Mouse (Mus musculus): ENCODE data around the gene Noto. TPM values are rescaled to one million over a fixed set of nuclear protein-coding genes. Genes with fewer than 3 reads are reported as not detected.
"Not testable (repeated sequence)": the region's sequence is repeated elsewhere in the genome, so short reads cannot be mapped to it uniquely, and the experiment has no call there.

Gene Noto
- polyA plus RNA-seq, 1 experiment = not detected

DNA sequence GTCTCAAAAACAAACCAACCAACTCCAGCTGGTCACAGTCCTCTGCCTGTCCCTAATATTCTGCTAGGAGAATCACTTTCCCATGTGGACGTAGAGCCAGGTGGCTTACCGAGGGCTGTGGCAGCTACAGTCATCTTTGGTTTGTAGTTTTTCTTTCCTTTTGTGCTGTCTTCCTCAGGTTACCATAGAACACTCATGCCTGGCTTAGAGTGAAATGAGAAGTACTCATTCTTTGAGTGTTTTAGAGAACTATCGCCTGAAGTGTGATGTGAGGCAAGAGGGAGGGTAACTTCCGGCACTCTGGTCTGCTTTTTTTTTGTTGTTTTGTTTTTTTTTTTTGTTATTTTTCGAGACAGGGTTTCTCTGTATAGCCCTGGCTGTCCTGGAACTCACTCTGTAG, 10.2 kb downstream of the Noto start:
- no peak for DNase-seq (ENCODE audit: low read depth)
- TF ChIP-seq CTCF (IDR thresholded peaks at IDR 0.05; ENCODE audit: borderline replicate concordance, extremely low read depth, insufficient read depth, insufficient read length) (no peak), POLR2A (IDR thresholded peaks at IDR 0.05; ENCODE audit: borderline replicate concordance, extremely low read depth, insufficient read depth, insufficient read length, poor library complexity, severe bottlenecking) (no peak)

DNA sequence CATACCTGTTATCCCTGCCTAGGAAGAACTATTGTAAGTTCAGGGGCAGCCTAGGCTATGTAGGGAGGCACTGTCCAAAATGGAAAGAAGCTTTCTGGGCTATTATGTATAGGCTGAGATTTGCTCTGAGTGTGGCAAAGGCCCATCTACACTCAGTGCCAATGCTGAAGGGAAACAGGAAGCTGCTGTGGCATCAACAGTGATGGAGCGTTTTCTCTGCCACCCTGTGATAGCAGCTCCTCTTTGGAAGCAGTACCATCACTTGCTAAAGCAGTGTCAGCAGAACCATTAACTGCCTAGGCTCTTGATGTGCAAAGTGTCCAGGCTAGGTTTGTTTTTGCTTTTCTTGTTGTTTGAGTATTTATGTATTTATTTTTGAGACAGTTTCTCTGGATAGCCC, 12.5 kb downstream of the Noto start:
- no peak for DNase-seq (ENCODE audit: low read depth)
- TF ChIP-seq CTCF (IDR thresholded peaks at IDR 0.05; ENCODE audit: borderline replicate concordance, extremely low read depth, insufficient read depth, insufficient read length) (no peak), POLR2A (IDR thresholded peaks at IDR 0.05; ENCODE audit: borderline replicate concordance, extremely low read depth, insufficient read depth, insufficient read length, poor library complexity, severe bottlenecking) (no peak)

DNA sequence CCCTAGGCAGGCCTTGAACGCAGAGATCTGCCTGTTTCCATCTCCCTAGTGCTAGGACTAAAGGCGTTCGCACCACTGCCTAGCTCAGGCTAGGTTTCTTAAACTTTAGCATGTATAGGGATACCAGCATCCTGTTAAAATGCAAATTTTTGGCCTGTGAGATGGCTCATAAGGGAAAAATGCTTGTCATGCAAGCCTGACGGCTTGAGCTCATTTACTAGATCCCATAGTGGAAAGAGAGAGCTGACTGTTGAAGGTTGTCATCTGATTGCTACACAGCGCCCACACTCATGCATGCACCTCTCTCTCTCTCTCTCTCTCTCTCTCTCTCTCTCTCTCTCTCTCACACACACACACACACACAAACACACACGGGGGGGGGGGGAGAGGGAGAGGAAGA, 12.9 kb downstream of the Noto start:
- TF ChIP-seq POLR2A (IDR thresholded peaks at IDR 0.05; ENCODE audit: borderline replicate concordance, extremely low read depth, insufficient read depth, insufficient read length, poor library complexity, severe bottlenecking) (no peak), CTCF (IDR thresholded peaks at IDR 0.05; ENCODE audit: borderline replicate concordance, extremely low read depth, insufficient read depth, insufficient read length) (no peak)
- DNase-seq (ENCODE audit: low read depth) = no peak

DNA sequence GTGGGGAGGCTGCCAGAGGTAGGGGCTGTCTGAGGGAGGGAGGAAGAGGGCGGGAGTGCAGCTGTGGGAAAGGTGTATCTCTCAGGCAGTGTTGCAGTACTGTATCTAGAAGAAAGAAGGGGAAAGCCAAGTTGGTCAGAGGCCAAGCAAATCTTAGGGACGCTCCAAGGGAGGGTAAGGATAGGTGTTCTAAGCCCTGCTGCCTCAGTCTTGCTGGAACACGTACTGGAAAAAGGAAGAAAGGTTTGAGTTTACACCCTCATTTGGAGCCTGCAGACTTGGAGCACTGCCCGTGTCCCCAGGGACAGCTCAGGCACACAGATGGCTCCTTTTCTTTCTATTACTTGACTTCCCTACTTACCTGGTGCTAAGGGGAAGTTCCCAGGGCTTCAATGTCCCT, 17.5 kb downstream of the Noto start:
- TF ChIP-seq CTCF (IDR thresholded peaks at IDR 0.05; ENCODE audit: borderline replicate concordance, extremely low read depth, insufficient read depth, insufficient read length) = no peak
- TF ChIP-seq POLR2A (IDR thresholded peaks at IDR 0.05; ENCODE audit: borderline replicate concordance, extremely low read depth, insufficient read depth, insufficient read length, poor library complexity, severe bottlenecking) = no peak
- DNase-seq (ENCODE audit: low read depth) = no peak

DNA sequence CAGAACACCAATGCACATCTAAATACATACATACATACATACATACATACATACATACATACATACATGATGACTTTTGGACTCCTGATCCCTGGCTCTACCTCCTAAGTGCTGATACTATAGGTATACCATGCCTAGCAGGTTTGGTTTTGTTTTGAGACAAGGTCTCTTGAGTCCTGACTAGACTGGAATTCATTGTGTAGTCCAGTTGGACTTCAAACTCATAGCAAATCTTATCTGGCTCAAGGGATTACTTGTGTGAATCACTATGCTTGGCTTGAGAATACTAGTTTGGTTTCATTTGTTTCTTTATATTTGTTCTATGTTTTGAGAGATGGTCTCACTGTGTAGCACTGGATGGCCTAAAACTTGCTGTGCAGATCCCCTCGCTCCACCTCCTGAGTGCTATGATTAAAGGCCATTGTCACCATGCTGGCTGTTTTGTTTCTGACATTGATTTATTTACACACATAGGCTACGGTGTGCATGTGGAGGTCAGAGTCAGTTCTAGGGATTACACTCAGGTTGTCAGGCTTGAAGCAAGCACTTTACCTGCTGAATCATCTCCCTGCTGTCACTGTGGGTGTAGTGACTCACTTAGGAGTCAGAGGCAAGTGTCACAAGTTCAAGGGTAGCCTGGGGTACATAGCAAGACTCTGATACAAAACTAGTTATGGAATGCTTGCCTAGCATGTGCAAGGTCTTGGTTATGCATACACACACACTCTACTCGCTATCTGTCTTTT, 20.0 kb downstream of the Noto start:
- no peak for DNase-seq (ENCODE audit: low read depth)
- no peak for TF ChIP-seq POLR2A (IDR thresholded peaks at IDR 0.05; ENCODE audit: borderline replicate concordance, extremely low read depth, insufficient read depth, insufficient read length, poor library complexity, severe bottlenecking)
- no peak for TF ChIP-seq CTCF (IDR thresholded peaks at IDR 0.05; ENCODE audit: borderline replicate concordance, extremely low read depth, insufficient read depth, insufficient read length)

DNA sequence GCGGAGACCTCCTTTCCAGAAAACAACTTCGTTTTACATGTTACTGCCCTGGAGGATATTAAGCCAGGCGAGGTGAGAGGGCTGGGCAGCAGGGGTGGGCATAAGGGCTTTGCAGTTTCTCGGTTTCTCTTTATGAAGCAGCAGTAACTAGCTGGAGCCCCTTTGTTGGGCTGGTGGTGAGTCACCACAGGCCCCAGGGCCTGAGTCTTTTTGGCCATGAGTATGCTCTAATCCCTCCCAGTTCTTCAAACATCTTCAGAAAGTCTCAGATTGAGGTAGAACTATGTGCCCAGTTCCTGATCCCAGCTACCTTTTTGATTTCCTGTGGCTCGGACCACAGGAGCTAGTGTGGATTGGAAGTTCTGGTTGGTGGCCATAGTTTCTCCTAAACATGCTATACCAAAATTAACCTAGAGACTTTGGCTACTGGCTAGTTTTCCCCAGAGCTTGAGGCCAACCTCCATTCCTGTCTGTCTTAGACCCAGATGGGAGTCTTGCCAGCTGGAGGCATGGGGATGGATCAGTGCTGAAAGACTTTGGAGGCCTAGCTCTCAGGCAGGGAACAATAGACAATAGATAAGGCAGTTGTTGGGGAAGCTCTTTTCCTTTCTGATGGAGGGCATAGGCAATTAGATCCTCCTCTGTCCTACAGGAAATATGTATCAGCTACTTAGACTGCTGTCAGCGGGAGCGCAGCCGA, 20.7 kb downstream of the Noto start:
- TF ChIP-seq CTCF (IDR thresholded peaks at IDR 0.05; ENCODE audit: borderline replicate concordance, extremely low read depth, insufficient read depth, insufficient read length) = no peak
- DNase-seq (ENCODE audit: low read depth) = no peak

DNA sequence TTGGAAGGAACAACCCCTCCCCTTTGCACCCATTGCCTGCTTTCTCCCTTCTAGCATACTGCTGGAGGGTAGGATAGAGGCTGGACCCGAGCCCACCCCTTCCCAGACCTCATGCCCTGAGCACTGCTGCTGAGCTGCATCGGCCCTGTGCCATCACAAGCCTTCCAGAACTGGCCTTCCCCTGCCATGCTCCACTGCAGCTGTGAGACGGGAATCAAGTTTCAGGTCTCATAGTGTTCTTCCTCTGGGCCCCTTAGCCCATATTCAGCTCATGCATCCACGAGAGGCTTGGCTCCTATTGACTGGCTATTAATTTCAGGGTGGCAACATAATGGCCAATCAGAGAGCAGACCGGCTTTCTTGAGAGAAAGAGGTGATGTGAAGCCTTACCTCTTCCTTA, 21.6 kb downstream of the Noto start:
- TF ChIP-seq POLR2A (IDR thresholded peaks at IDR 0.05; ENCODE audit: borderline replicate concordance, extremely low read depth, insufficient read depth, insufficient read length, poor library complexity, severe bottlenecking) = no peak
- no peak for TF ChIP-seq CTCF (IDR thresholded peaks at IDR 0.05; ENCODE audit: borderline replicate concordance, extremely low read depth, insufficient read depth, insufficient read length)
- no peak for DNase-seq (ENCODE audit: low read depth)

DNA sequence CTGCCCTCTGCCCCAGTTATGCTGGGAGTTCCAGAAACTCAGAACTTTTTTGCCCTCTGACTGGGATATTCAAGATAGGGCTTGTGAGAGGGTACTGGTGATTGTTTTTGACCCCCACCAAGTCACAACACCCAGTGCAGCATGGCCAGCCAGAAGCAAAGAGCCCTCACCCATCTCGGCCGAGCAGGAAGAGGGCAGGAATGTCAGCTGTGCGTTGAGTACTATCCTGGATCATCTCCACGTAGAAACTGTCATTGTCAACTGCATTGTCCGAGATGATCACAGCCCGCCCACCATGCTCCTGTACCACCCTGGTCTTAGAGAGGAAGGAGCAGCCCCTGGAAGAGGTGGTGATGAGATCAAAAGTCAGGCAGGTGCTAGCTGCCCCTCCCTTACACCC, 23.7 kb downstream of the Noto start:
- TF ChIP-seq CTCF (IDR thresholded peaks at IDR 0.05; ENCODE audit: borderline replicate concordance, extremely low read depth, insufficient read depth, insufficient read length) = no peak
- TF ChIP-seq POLR2A (IDR thresholded peaks at IDR 0.05; ENCODE audit: borderline replicate concordance, extremely low read depth, insufficient read depth, insufficient read length, poor library complexity, severe bottlenecking) = no peak
- no peak for DNase-seq (ENCODE audit: low read depth)

DNA sequence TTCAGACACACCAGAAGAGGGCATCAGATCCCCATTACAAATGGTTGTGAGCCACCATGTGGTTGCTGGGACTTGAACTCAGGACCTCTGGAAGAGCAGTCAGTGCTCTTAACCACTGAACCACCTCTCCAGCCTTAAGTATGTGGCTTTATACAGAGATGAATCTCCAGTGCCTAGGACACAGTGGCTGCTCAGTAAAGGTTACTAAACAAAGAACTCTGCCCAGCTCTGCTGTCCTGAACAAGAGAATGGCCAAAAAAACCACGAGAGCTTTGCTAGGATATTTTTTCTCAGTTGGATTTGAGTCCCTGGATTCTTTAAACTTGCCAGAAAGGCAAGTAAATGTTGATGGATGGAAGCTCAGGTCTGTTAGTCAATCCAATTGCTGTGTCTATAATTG, 26.5 kb downstream of the Noto start:
- DNase-seq (ENCODE audit: low read depth) = not testable (repeated sequence)

DNA sequence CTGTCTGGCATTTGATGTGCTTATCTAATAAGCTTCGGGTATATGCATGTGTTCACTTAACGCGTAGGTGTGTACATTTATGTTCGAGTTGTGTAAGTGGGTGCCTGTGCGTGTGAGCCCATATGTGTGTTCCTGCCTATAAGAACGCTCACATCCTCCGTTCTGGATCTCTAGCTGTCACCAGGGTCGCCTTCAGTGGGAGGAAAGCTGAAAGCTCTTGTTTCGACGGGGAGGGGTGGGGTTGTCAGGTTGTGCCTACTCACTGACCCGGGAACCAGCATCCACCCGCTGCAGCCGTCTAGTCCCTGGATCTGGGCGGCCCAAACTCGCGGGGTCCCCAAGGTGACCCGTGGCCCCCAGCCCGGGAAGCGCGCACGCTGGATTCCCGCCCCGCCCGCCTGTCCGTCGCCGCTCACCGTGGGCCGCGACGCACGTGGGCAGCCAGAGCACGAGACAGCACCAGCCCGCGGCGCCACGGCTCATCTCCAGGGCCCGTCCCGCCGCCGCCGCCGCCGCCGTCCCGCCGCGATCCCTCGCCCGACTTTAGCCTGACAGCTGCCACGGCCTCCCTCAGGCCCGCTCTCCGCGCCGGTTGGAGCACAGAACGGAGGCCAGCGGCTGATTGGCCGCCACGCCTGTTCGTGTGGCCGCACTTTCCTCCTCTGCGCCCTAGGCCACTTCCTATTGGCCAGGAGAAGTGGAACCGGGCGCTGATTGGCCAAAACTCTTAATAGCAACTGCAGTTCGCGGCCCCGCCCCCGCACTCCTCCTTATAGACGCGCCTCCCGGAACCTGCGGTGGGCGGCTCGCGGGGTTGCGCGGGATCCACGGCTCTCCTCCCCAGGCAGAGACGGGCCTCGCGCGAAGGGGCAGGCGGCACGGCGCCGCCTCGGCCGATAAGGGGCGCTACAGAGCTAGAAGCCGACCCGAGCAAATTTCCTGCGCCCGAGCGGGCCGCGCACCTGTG, 27.3 kb downstream of the Noto start, which contains the start of gene Cct7:
Gene Cct7 (plus strand): TSS at position 818 of the 967 bp plus-strand sequence.
- TF ChIP-seq POLR2A (IDR thresholded peaks at IDR 0.05; ENCODE audit: borderline replicate concordance, extremely low read depth, insufficient read depth, insufficient read length, poor library complexity, severe bottlenecking) = peak; percentile 63
- TF ChIP-seq CTCF (IDR thresholded peaks at IDR 0.05; ENCODE audit: borderline replicate concordance, extremely low read depth, insufficient read depth, insufficient read length) = peak; percentile 52
- DNase-seq (ENCODE audit: low read depth) = peak; percentile 99

DNA sequence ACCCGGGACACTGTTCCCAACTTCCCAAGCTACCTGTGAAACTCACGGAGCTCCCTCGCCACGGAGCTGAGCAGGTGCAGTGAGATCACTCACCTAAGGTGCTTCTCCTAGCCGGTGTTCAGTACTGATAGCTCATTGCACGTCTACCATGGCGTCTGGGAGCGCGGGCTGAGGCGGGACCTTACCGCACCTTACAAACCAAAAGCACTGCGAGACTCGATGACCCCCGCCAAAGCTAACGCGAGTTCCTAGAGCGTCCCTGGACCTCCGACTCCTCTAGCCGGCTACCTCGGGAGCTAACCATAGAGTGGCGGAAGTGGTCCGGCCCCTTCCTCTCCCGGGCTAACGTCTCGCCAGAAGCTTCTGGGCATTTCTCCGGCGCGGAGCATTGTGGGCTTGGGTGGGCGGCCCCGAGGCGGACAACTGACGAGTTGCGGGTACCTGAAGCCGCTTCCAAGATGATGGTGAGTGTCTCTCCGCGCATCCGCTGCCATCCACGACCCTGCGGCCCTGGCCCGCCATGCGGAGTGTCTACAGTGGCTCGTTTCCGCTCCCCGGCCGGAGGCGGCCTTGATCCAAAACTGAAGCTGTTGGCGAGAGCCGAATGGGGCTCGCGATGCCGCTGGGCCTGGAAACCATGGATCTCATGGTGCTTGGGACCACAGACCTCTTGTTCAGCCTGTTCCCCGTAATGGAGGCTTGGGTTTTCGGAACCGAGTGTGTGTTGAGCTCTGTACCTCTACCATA, 28.2 kb downstream of the Noto start, which contains the start of gene Pradc1:
Gene Pradc1 (minus strand): TSS at position 307 of the 747 bp plus-strand sequence.
- TF ChIP-seq CTCF (IDR thresholded peaks at IDR 0.05; ENCODE audit: borderline replicate concordance, extremely low read depth, insufficient read depth, insufficient read length) = no peak
- TF ChIP-seq POLR2A (IDR thresholded peaks at IDR 0.05; ENCODE audit: borderline replicate concordance, extremely low read depth, insufficient read depth, insufficient read length, poor library complexity, severe bottlenecking) = peak; percentile 89; the same call in 1 of the 2 replicates
- DNase-seq (ENCODE audit: low read depth) = peak; percentile 100
